Mouse (Mus musculus) lung, postnatal 0 days (tissue): ENCODE data around the gene Eif3b. TPM values are rescaled to one million over a fixed set of nuclear protein-coding genes. Genes with fewer than 3 reads are reported as not detected.

Source experiments
- ATAC-seq: fragments of 200-750 bp; cut with Nextera tagmentation; 2 replicates; pipeline ENCODE4 v1.8.0; 2017; ENCODE audit warnings: moderate library complexity
- DNase-seq: peaks from one replicate; pipeline ENCODE4 v3.0.0-alpha.2; 2016; ENCODE audit warnings: low spot score
- H3K27ac ChIP-seq: fragments of 300-500 bp; sonication (generic); 2 replicates; pipeline ENCODE4 v1.5.1; 2014; ENCODE audit warnings: antibody characterized with exemption, mild to moderate bottlenecking, low read length, mixed read lengths
- H3K27me3 ChIP-seq: fragments of 300-500 bp; sonication (generic); replicated peaks from 2 replicates; pipeline ENCODE4 v1.6.1; 2014; ENCODE audit warnings: low read length, mixed read lengths; ENCODE audit not compliant: insufficient read depth
- H3K36me3 ChIP-seq: fragments of 300-500 bp; sonication (generic); 2 replicates; pipeline ENCODE4 v1.6.1; 2014; ENCODE audit warnings: low read length, mixed read lengths; ENCODE audit not compliant: insufficient read depth
- H3K4me1 ChIP-seq: fragments of 300-500 bp; sonication (generic); 2 replicates; pipeline ENCODE4 v1.6.1; 2014; ENCODE audit warnings: antibody characterized with exemption, low read depth, low read length, mixed read lengths; ENCODE audit not compliant: insufficient read depth
- H3K4me2 ChIP-seq: fragments of 300-500 bp; sonication (generic); replicated peaks from 2 replicates; pipeline ENCODE4 v1.6.1; 2014; ENCODE audit warnings: low read depth, mild to moderate bottlenecking, low read length, moderate library complexity, mixed read lengths
- H3K4me3 ChIP-seq: fragments of 300-500 bp; sonication (generic); 2 replicates; pipeline ENCODE4 v1.5.1; 2014; ENCODE audit warnings: low read depth, low read length
- H3K9ac ChIP-seq: fragments of 300-500 bp; sonication (generic); replicated peaks from 2 replicates; pipeline ENCODE4 v1.6.1; 2014; ENCODE audit warnings: low read depth, mild to moderate bottlenecking
- H3K9me3 ChIP-seq: fragments of 300-500 bp; sonication (generic); 2 replicates; pipeline ENCODE4 v1.6.1; 2016; ENCODE audit warnings: low read length, mixed read lengths
- CTCF ChIP-seq: IDR thresholded peaks from 2 replicates; pipeline ENCODE4 v1.5.1; 2016; ENCODE audit warnings: antibody characterized with exemption, mild to moderate bottlenecking
- EP300 ChIP-seq: IDR thresholded peaks from 2 replicates; pipeline ENCODE4 v1.6.1; 2016; ENCODE audit warnings: antibody characterized with exemption, mild to moderate bottlenecking, control low read depth
- WGBS: fragments of 180-500 bp; shearing (Covaris S2); extraction: QIAGEN DNeasy Blood & Tissue Kit; methylation state at CpG from one replicate; pipeline ENCODE4 v1.1.7; 2014; 5-methylcytosine and 5-hydroxymethylcytosine counted together
- polyA plus RNA-seq: library from polyadenylated mRNA; unstranded; fragments of >200 nt; fragmentation: Nextera tagmentation; extraction: Ambion mirVana; gene quantifications from 2 replicates; pipeline ENCODE4 v1.2.1, GENCODE M21; 2015

Gene Eif3b
- polyA plus RNA-seq, 1 experiment from 2014 or later = 81.5 TPM

GRCm38 (mm10) chr5:140384462-140384861, 34.7 kb upstream of the Eif3b start:
- Histone ChIP-seq H3K4me2 (no peak overlapping the region), H3K4me1 (peaks cover 11% of the 10 kb centered on the region; the same call in 1 of the 2 replicates), H3K27me3 (no peaks in the 10 kb centered on the region), H3K36me3 (no peaks in the 10 kb centered on the region), H3K4me3 (no peak overlapping the region), H3K9me3 (no peaks in the 10 kb centered on the region), H3K9ac (no peak overlapping the region), H3K27ac (peak overlapping the region; percentile 49; the same call in 1 of the 2 replicates)
- 83% methylated on average over 1 of the region's 1 CpGs for WGBS
- ATAC-seq (no peak), DNase-seq (no peak)
- TF ChIP-seq EP300 (no peak), CTCF (peak; percentile 31; the same call in 1 of the 2 replicates)

GRCm38 (mm10) chr5:140387236-140387635, 31.9 kb upstream of the Eif3b start:
- no peak overlapping the region for H3K27ac ChIP-seq
- no peak overlapping the region for H3K9ac ChIP-seq
- no peaks in the 10 kb centered on the region for H3K9me3 ChIP-seq
- peaks cover 11% of the 10 kb centered on the region; the same call in 1 of the 2 replicates for H3K4me1 ChIP-seq
- no peak overlapping the region for H3K4me2 ChIP-seq
- H3K27me3 ChIP-seq = no peaks in the 10 kb centered on the region
- ATAC-seq (no peak), DNase-seq (no peak)
- TF ChIP-seq EP300 (no peak), CTCF (no peak)
- H3K4me3 ChIP-seq = no peak overlapping the region
- no peaks in the 10 kb centered on the region for H3K36me3 ChIP-seq
- 84% methylated on average over 7 of the region's 7 CpGs for WGBS

GRCm38 (mm10) chr5:140387816-140388510, 31.2 kb upstream of the Eif3b start:
- 61% methylated on average over 12 of the region's 12 CpGs for WGBS
- peak overlapping the region; percentile 60 for H3K4me3 ChIP-seq
- H3K4me1 ChIP-seq = peaks cover 11% of the 10 kb centered on the region; the same call in 1 of the 2 replicates
- H3K9ac ChIP-seq = peak overlapping the region; percentile 65; the same call in 1 of the 2 replicates
- peak overlapping the region; percentile 90 for H3K4me2 ChIP-seq
- TF ChIP-seq EP300 = no peak
- no peak for TF ChIP-seq CTCF
- no peaks in the 10 kb centered on the region for H3K27me3 ChIP-seq
- no peaks in the 10 kb centered on the region for H3K9me3 ChIP-seq
- ATAC-seq = no peak
- DNase-seq = no peak
- H3K27ac ChIP-seq = no peak overlapping the region
- no peaks in the 10 kb centered on the region for H3K36me3 ChIP-seq

GRCm38 (mm10) chr5:140388588-140389576, 30.2 kb upstream of the Eif3b start, which contains the start of gene Snx8:
TSS of gene Snx8 (minus strand) at chr5:140389262.
- no peaks in the 10 kb centered on the region for H3K27me3 ChIP-seq
- H3K4me2 ChIP-seq = peak within 1 kb of the TSS; percentile 90
- WGBS = under 1% methylated on average over 59 of the region's 63 CpGs
- TF ChIP-seq CTCF (no peak), EP300 (no peak)
- H3K27ac ChIP-seq = peak within 1 kb of the TSS; percentile 38; the same call in 1 of the 2 replicates
- H3K36me3 ChIP-seq = no peaks in the 10 kb centered on the region
- peak; percentile 95 for ATAC-seq
- DNase-seq = peak; percentile 98
- H3K4me3 ChIP-seq = peak within 1 kb of the TSS; percentile 60
- no peaks in the 10 kb centered on the region for H3K9me3 ChIP-seq
- H3K9ac ChIP-seq = peak within 1 kb of the TSS; percentile 65
- peaks cover 11% of the 10 kb centered on the region; the same call in 1 of the 2 replicates for H3K4me1 ChIP-seq

- H3K9me3 ChIP-seq = no peaks in the 10 kb centered on the region
- 57% methylated on average over 3 of the region's 3 CpGs for WGBS
- peak; percentile 3; the same call in 1 of the 2 replicates for ATAC-seq
- no peak overlapping the region for H3K9ac ChIP-seq
- H3K4me2 ChIP-seq = peak overlapping the region; percentile 36
- no peaks in the 10 kb centered on the region for H3K36me3 ChIP-seq
- no peak for DNase-seq
- H3K4me1 ChIP-seq = peaks cover 11% of the 10 kb centered on the region; the same call in 1 of the 2 replicates
- 0 out of 2 replicates have a peak overlapping the region, but pooled peaks have one; percentile 60 for H3K4me3 ChIP-seq
- H3K27ac ChIP-seq = no peak overlapping the region
- TF ChIP-seq CTCF = no peak
- no peak for TF ChIP-seq EP300
- H3K27me3 ChIP-seq = no peaks in the 10 kb centered on the region
These were observed 29.5 kb upstream of the Eif3b start for GRCm38 (mm10) chr5:140389647-140390046.

- H3K4me3 ChIP-seq = no peak overlapping the region
- H3K4me1 ChIP-seq = peaks cover 11% of the 10 kb centered on the region; the same call in 1 of the 2 replicates
- WGBS = 75% methylated on average over 1 of the region's 1 CpGs
- H3K27ac ChIP-seq = no peak overlapping the region
- no peaks in the 10 kb centered on the region for H3K9me3 ChIP-seq
- no peak overlapping the region for H3K4me2 ChIP-seq
- DNase-seq (no peak), ATAC-seq (no peak)
- no peaks in the 10 kb centered on the region for H3K27me3 ChIP-seq
- no peak overlapping the region for H3K9ac ChIP-seq
- no peaks in the 10 kb centered on the region for H3K36me3 ChIP-seq
- TF ChIP-seq EP300 = no peak
- TF ChIP-seq CTCF = no peak
These were observed 27.7 kb upstream of the Eif3b start for GRCm38 (mm10) chr5:140391435-140391834.
